Mouse (Mus musculus) heart, embryonic 16.5 days (tissue): ENCODE measurements at regions not wholly inside any gene's neighbourhood (a gene's known extent, or its start where the extent isn't known, plus 50 kb on each side); places are given as distances from the start of the nearest gene placed in this dataset.

Experiments
- ATAC-seq: fragments of 200-750 bp; cut with Nextera tagmentation; replicated peaks from 2 replicates; pipeline ENCODE4 v1.8.0; 2017; ENCODE audit warnings: moderate number of reproducible peaks; ENCODE audit not compliant: insufficient read depth, low FRiP score; ENCODE audit errors: extremely low read depth
- H3K27ac ChIP-seq: fragments of 300-500 bp; sonication (generic); 2 replicates; pipeline ENCODE4 v1.5.1; 2014; ENCODE audit warnings: mild to moderate bottlenecking, low read length, control low read depth, moderate library complexity
- H3K27me3 ChIP-seq: fragments of 300-500 bp; sonication (generic); 2 replicates; pipeline ENCODE4 v1.6.1; 2014; ENCODE audit warnings: low read length, mixed read lengths; ENCODE audit not compliant: control insufficient read depth, insufficient read depth
- H3K36me3 ChIP-seq: fragments of 300-500 bp; sonication (generic); 2 replicates; pipeline ENCODE4 v1.6.1; 2014; ENCODE audit not compliant: control insufficient read depth, insufficient read depth
- H3K4me1 ChIP-seq: fragments of 300-500 bp; sonication (generic); 2 replicates; pipeline ENCODE4 v1.6.1; 2014; ENCODE audit warnings: low read length, mixed read lengths; ENCODE audit not compliant: control insufficient read depth, insufficient read depth
- H3K4me2 ChIP-seq: fragments of 300-500 bp; sonication (generic); 2 replicates; pipeline ENCODE4 v1.6.1; 2014; ENCODE audit warnings: low read depth, mild to moderate bottlenecking, control low read depth, low read length
- H3K4me3 ChIP-seq: fragments of 300-500 bp; sonication (generic); 2 replicates; pipeline ENCODE4 v1.5.1; 2014; ENCODE audit warnings: mild to moderate bottlenecking, control low read depth, low read length
- H3K9ac ChIP-seq: fragments of 300-500 bp; sonication (generic); 2 replicates; pipeline ENCODE4 v1.6.1; 2014; ENCODE audit warnings: low read length, control low read depth
- H3K9me3 ChIP-seq: fragments of 300-500 bp; sonication (generic); replicated peaks from 2 replicates; pipeline ENCODE4 v1.6.1; 2016; ENCODE audit warnings: low read length; ENCODE audit not compliant: control insufficient read depth
- WGBS: fragments of 180-500 bp; shearing (Covaris S2); extraction: QIAGEN DNeasy Blood & Tissue Kit; methylation state at CpG from one replicate; pipeline ENCODE4 v1.1.7; 2014; 5-methylcytosine and 5-hydroxymethylcytosine counted together

DNA sequence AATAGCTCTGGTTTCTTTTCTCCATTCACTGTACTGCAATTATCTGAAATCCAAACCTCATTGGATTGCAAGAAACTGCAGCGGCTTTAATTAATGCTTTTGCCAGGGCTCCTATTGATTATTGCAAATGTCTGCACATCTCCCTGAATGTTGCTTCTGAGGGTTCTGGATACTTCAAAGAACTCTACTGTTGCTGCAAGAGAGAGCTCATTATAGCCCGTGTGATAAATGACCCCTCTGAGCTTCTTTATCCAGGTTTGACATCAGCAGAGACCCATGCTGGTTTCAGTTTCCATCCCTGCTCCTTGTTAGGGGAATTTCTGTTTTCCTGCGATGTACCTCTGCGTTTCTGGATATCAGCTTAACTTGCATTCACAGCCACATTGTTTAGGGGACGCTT is 78.4 kb upstream of the Nav3 start:
- Histone ChIP-seq H3K27me3 (no peaks in the 10 kb centered on the region), H3K4me1 (no peaks in the 10 kb centered on the region), H3K9ac (no peak overlapping the region), H3K4me2 (no peak overlapping the region), H3K27ac (no peak overlapping the region), H3K36me3 (no peaks in the 10 kb centered on the region), H3K9me3 (no peaks in the 10 kb centered on the region), H3K4me3 (no peak overlapping the region)
- WGBS, result 37% methylated on average over 5 of the region's 5 CpGs
- ATAC-seq, result no peak

DNA sequence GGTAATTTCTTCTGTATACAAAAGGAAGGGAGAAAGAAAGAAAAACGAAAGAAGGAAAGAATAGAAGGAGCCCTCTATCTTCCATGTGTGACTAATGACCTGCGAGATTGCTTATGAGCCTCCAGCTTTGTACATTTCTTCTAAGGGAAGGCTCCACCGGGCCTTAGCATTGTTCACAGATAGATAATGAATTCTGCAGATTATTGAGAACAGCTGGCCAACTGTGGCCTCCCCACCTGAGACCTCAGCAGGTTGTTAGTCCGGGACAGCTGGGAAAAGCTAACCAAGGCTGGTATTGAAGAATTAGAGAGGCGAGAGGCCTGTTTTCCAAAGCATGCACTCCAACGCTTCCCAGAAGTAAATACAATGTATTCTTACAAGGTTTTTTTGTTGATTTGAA is 86.7 kb upstream of the Nav3 start:
- H3K27ac ChIP-seq, result no peak overlapping the region
- 65% methylated on average over 6 of the region's 6 CpGs for WGBS
- H3K9me3 ChIP-seq, result no peaks in the 10 kb centered on the region
- H3K4me1 ChIP-seq, result no peaks in the 10 kb centered on the region
- H3K4me3 ChIP-seq, result no peak overlapping the region
- no peaks in the 10 kb centered on the region for H3K27me3 ChIP-seq
- no peak overlapping the region for H3K4me2 ChIP-seq
- no peak for ATAC-seq
- no peak overlapping the region for H3K9ac ChIP-seq
- no peaks in the 10 kb centered on the region for H3K36me3 ChIP-seq

DNA sequence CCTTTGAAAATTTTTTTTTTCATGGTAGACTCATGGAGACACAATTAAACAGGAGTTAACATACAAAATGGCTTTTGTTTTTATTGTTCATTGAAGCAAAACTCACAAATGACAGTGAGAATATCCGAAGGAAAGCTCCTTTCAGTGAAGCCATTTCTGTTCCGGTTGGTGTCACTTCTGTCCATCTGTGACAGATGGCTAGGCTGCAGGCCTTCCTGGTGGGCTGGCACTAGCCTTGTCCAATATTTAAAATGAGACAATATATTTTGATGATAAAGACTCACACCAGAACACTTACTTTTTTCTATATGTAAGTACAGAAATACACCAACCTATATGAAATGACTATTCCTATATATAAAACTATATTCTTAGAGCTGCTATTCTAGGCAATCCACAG is 92.4 kb upstream of the Nav3 start:
- WGBS, result 86% methylated on average over 2 of the region's 2 CpGs
- H3K9me3 ChIP-seq, result no peaks in the 10 kb centered on the region
- H3K36me3 ChIP-seq, result no peaks in the 10 kb centered on the region
- no peak overlapping the region for H3K4me3 ChIP-seq
- H3K4me2 ChIP-seq, result no peak overlapping the region
- H3K27ac ChIP-seq, result no peak overlapping the region
- no peak overlapping the region for H3K9ac ChIP-seq
- no peaks in the 10 kb centered on the region for H3K27me3 ChIP-seq
- no peaks in the 10 kb centered on the region for H3K4me1 ChIP-seq
- ATAC-seq, result no peak

DNA sequence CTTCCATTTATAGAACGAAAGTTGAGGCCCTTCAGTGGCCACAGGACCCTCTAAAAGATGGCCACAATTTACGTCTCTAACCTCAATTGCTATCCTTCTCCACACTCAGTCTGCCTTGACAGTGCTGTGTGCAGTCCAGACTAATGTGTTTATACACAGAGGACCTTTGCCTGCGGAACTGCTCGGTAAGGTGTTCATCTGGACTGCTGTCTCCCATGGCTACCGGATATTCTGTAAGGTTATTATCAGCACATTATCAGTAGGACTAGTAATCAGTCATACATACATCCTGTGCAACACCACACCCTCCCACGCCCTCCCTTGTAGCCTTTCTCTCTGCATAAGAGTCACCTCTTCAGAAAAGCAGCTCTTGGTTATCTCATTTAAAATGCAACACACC is 98.0 kb upstream of the Nav3 start:
- Histone ChIP-seq H3K27ac (no peak overlapping the region), H3K4me2 (no peak overlapping the region), H3K27me3 (no peaks in the 10 kb centered on the region), H3K36me3 (no peaks in the 10 kb centered on the region), H3K9ac (no peak overlapping the region), H3K9me3 (no peaks in the 10 kb centered on the region), H3K4me1 (0 out of 2 replicates have a peak, but pooled peaks cover 3% of the 10 kb centered on the region), H3K4me3 (no peak overlapping the region)
- no peak for ATAC-seq
- 48% methylated on average over 6 of the region's 6 CpGs for WGBS

DNA sequence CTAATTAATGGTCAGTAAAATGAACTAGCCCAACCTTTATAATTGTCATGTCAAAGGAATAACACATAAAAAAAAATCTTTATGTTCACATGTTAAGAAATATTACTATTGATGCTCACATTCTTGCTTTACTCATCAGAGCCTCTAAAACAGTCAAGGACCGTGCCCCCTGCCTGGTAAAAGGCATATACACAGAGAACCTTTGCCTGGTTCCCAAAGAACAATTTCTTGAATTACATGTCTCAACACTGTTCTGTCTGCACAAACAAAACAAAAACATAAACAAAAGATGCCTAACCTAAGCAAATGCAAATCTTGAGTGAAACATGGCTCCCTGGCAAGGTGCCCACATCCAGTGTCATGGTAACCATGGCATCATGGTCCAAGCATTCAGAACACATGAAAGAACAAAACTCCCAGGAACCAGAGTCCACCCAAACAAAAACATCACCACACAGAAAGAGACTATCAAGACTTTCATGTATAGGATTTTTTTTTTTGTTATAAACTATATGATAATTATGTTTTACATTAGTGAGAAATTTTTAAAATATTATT is 100.4 kb upstream of the Nav3 start:
- Histone ChIP-seq H3K36me3 (no peaks in the 10 kb centered on the region), H3K9ac (no peak overlapping the region), H3K4me2 (no peak overlapping the region), H3K27ac (no peak overlapping the region), H3K4me3 (no peak overlapping the region), H3K4me1 (0 out of 2 replicates have a peak, but pooled peaks cover 3% of the 10 kb centered on the region), H3K27me3 (no peaks in the 10 kb centered on the region), H3K9me3 (no peaks in the 10 kb centered on the region)
- ATAC-seq, result no peak
- WGBS, result 91% methylated on average over 1 of the region's 1 CpGs

DNA sequence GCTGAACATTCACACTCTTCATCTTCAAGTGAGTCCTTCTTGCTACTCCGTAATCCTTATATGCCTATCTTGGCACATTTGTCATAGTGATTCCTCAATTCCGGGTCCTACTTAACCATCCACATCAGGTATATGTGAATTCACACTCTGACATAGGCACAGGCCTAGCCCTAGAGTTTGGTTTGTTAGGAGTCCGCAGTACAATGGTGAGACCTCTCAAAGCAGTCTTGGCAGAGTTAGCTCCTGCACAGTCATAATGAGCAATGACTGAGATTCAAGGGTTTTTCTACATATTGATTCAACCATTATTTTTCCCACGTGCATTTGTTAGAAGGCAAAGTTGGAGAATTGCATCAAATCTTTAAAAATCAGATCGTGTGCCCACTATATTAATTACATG is 107.1 kb upstream of the Nav3 start:
- Histone ChIP-seq H3K9me3 (no peaks in the 10 kb centered on the region), H3K9ac (no peak overlapping the region), H3K27ac (no peak overlapping the region), H3K4me2 (no peak overlapping the region), H3K36me3 (no peaks in the 10 kb centered on the region), H3K4me3 (no peak overlapping the region), H3K4me1 (no peaks in the 10 kb centered on the region), H3K27me3 (no peaks in the 10 kb centered on the region)
- 85% methylated on average over 5 of the region's 5 CpGs for WGBS
- ATAC-seq, result no peak

DNA sequence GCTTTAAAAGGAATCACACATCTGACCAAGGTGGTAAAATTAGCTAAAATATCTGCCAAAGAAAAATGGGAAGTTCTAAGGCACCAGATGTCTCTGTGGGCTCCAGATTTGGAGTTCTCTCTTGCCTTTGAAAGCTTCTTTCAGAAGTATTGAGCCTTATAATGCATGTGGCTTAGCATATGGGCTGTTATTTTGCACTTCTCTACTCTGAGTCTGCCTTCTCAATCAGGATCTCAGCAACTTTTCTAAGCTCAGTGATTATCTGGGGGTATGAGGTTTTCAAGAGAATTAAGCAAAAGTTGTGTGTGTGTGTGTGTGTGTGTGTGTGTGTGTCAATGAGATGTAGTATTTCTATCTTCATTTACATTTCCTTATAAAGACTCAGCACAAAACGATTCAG is 107.6 kb upstream of the Nav3 start:
- Histone ChIP-seq H3K9ac (no peak overlapping the region), H3K36me3 (no peaks in the 10 kb centered on the region), H3K27me3 (no peaks in the 10 kb centered on the region), H3K4me2 (no peak overlapping the region), H3K4me1 (no peaks in the 10 kb centered on the region), H3K4me3 (no peak overlapping the region), H3K9me3 (no peaks in the 10 kb centered on the region), H3K27ac (no peak overlapping the region)
- no peak for ATAC-seq
- 61% methylated on average over 1 of the region's 1 CpGs for WGBS

DNA sequence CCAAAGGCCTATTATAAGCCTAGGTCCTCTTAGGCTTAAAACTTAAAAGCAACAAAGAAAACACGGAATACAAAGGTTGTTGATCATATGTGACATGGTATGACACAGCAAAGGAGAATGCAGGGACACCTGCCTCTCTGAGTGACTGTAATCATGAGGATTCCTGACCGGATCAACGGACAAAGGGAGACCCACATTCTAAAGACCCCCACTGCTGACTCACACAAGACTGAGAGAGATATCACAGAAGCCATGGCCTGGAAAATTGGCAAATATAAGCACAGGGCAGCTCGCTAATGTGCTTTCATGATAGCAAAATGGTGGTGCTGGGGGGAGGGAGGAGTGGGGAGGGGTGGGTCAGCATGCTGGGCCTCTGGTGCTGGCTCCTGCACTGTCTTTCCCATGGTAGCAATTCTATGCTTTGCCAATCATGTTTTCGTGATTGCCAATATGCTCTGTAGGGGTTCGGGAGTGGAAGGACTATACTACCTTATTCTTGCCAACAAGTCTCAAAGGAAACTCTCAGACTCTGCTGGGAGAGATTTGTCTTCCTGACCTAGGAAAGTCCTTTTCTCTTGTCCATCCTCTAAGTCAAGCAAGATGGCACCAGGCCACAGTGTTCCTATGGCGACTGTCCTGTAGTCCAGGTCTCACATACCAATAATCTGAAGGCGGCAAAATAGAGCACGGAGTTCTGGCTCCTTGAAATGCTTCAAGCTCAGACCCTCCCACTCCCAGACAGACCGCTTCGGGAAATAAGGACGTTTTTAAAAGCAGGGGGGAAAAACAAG is 110.5 kb upstream of the Nav3 start:
- Histone ChIP-seq H3K36me3 (no peaks in the 10 kb centered on the region), H3K4me1 (0 out of 2 replicates have a peak, but pooled peaks cover 2% of the 10 kb centered on the region), H3K4me3 (no peak overlapping the region), H3K4me2 (no peak overlapping the region), H3K9me3 (no peaks in the 10 kb centered on the region), H3K27me3 (no peaks in the 10 kb centered on the region), H3K9ac (no peak overlapping the region), H3K27ac (no peak overlapping the region)
- no peak for ATAC-seq
- 84% methylated on average over 12 of the region's 12 CpGs for whole genome bisulfite sequencing

DNA sequence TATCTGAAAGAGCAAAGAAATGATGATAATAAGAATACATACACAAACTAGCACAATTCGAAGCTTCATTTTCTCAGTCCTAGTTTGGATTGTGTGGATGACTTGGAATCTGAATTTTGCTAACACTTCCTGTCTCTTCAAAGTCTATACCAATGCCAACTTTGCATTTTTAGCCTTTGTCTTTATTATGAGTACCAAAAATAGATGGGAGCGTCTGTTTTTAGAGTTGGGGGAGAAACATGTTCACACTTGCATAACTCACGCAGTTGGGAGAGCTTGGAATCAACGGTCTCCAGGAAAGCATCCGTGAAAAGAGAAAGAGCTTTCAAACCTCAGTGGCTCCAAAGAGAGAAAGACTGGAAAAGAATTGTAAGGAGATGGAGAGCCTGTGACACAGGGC is 114.5 kb upstream of the Nav3 start:
- no peak overlapping the region for H3K27ac ChIP-seq
- WGBS, result 50% methylated on average over 5 of the region's 5 CpGs
- no peaks in the 10 kb centered on the region for H3K27me3 ChIP-seq
- H3K4me1 ChIP-seq, result 0 out of 2 replicates have a peak, but pooled peaks cover 2% of the 10 kb centered on the region
- no peaks in the 10 kb centered on the region for H3K36me3 ChIP-seq
- H3K9me3 ChIP-seq, result no peaks in the 10 kb centered on the region
- ATAC-seq, result no peak
- no peak overlapping the region for H3K4me2 ChIP-seq
- H3K9ac ChIP-seq, result no peak overlapping the region
- no peak overlapping the region for H3K4me3 ChIP-seq
